Mouse (Mus musculus): ENCODE results near the gene Fam131c. TPM values are rescaled to one million over a fixed set of nuclear protein-coding genes. Genes with fewer than 3 reads are reported as not detected.

Gene Fam131c
- 1.2 and 1.5 TPM in 2 replicates for polyA plus RNA-seq (2015; fragmentation: Nextera tagmentation; extraction: Ambion mirVana)

GRCm38 (mm10) chr4:141367997-141368791 is at the start of gene Fam131c:
TSS of gene Fam131c (plus strand) at chr4:141368220.

GRCm38 (mm10) chr4:141398545-141398944 is 30.5 kb downstream of the Fam131c start, which contains the start of gene Clcnka:
TSS of gene Clcnka (minus strand) at chr4:141398724.

GRCm38 (mm10) chr4:141415924-141416323 is 47.9 kb downstream of the Fam131c start, which contains the start of gene Clcnkb:
TSS of gene Clcnkb (minus strand) at chr4:141416014.

GRCm38 (mm10) chr4:141420192-141420829 is 52.3 kb downstream of the Fam131c start, which contains the start of gene Hspb7:
TSS of gene Hspb7 (plus strand) at chr4:141420779.

Small RNAs within 50 kb of the gene (microRNA-seq; reads per million reads assigned to microRNA genes)
- gene Gm25690 (ENCODE audit: borderline replicate concordance, insufficient number of aligned reads), result not detected

Other genes starting within 250 kb of the Fam131c start
- gene Szrd1, start 228.4 kb upstream of the Fam131c start, polyA plus RNA-seq (2015; fragmentation: Nextera tagmentation; extraction: Ambion mirVana), result 19.4 and 21.3 TPM in 2 replicates
- gene Fbxo42, start 220.3 kb upstream of the Fam131c start, polyA plus RNA-seq (2015; fragmentation: Nextera tagmentation; extraction: Ambion mirVana), result 12.9 and 13.8 TPM in 2 replicates
- 2.3 and 2.6 TPM in 2 replicates for gene Rsg1, start 154.3 kb upstream of the Fam131c start, polyA plus RNA-seq (2015; fragmentation: Nextera tagmentation; extraction: Ambion mirVana)
- 8.5 and 11.6 TPM in 2 replicates for gene Arhgef19, start 128.7 kb upstream of the Fam131c start, polyA plus RNA-seq (2015; fragmentation: Nextera tagmentation; extraction: Ambion mirVana)
- gene Epha2, start 67.0 kb upstream of the Fam131c start, polyA plus RNA-seq (2015; fragmentation: Nextera tagmentation; extraction: Ambion mirVana), result 2.6 and 4.0 TPM in 2 replicates
- gene Clcnka, start 30.5 kb downstream of the Fam131c start, polyA plus RNA-seq (2015; fragmentation: Nextera tagmentation; extraction: Ambion mirVana), result 0.25 and 0.47 TPM in 2 replicates
- gene Clcnkb, start 47.8 kb downstream of the Fam131c start, polyA plus RNA-seq (2015; fragmentation: Nextera tagmentation; extraction: Ambion mirVana), result 0.29 and 0.30 TPM in 2 replicates
- gene Hspb7, start 52.6 kb downstream of the Fam131c start, polyA plus RNA-seq (2015; fragmentation: Nextera tagmentation; extraction: Ambion mirVana), result 0.85 and 2.6 TPM in 2 replicates
- not detected in 2 replicates for gene Srarp, start 67.9 kb downstream of the Fam131c start, polyA plus RNA-seq (2015; fragmentation: Nextera tagmentation; extraction: Ambion mirVana)
- 13.8 and 16.4 TPM in 2 replicates for gene Zbtb17, start 76.4 kb downstream of the Fam131c start, polyA plus RNA-seq (2015; fragmentation: Nextera tagmentation; extraction: Ambion mirVana)
- 4.6 and 6.5 TPM in 2 replicates for gene Spen, start 170.4 kb downstream of the Fam131c start, polyA plus RNA-seq (2015; fragmentation: Nextera tagmentation; extraction: Ambion mirVana)
- gene Fblim1, start 237.9 kb downstream of the Fam131c start, polyA plus RNA-seq (2015; fragmentation: Nextera tagmentation; extraction: Ambion mirVana), result 22.7 and 34.9 TPM in 2 replicates

All from adrenal gland, postnatal 0 days (tissue).